Mouse (Mus musculus) lung, postnatal 0 days (tissue): Measurements from ENCODE around the gene Caps2.
"Not testable (repeated sequence)": the region's sequence is repeated elsewhere in the genome, so short reads cannot be mapped to it uniquely, and the experiment has no call there.

ENCODE experiments used
- CTCF ChIP-seq: IDR thresholded peaks from 2 replicates; pipeline ENCODE4 v1.5.1; 2016; ENCODE audit warnings: antibody characterized with exemption, mild to moderate bottlenecking
- EP300 ChIP-seq: IDR thresholded peaks from 2 replicates; pipeline ENCODE4 v1.6.1; 2016; ENCODE audit warnings: antibody characterized with exemption, mild to moderate bottlenecking, control low read depth

DNA sequence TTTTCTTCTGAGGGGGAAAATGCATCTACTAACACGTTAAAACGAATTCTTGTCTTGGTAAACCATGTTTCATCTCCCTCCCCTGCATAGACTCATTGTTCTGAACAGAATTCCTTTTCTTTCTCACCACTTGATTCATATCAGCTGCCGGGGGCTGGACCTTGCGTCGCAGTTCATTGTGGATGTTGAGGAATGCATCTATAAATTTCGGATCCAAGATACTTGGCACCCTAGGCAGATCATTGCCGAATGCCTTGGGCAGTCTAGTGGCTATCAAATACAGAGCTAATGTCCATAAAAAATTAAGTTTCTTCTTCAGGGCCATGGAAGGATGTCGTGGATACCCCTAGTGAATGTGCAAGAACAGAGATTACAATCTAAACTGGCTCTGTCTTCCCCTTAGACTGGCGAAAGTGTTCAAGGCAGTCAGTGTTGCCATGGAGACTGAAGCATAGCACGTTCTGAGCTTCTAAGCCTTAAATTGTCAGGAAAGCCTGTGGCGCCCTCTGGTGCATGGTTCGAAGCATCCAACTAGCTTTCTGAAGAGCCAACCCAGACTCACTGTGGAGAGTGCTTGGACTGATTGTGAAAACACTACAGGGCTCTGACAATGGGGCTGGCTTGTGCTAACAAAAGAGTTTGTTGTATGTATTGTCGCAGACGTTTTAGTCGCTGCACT is 3.4 kb upstream of the Caps2 start, which contains the start of gene Glipr1l3:
- TF ChIP-seq CTCF: peak; percentile 85
- TF ChIP-seq EP300: not testable (repeated sequence)
